Mouse (Mus musculus): ENCODE results near the gene Mgea5.

Gene Mgea5

GRCm38 (mm10) chr19:45727231-45727630 lies 56.4 kb downstream of the Mgea5 start:
- DNase-seq (ENCODE audit: low spot score): no peak

- no peak for DNase-seq (ENCODE audit: low spot score)
Observed at GRCm38 (mm10) chr19:45725677-45726277, 57.9 kb downstream of the Mgea5 start.

- no peak for DNase-seq (ENCODE audit: low spot score)
Observed at GRCm38 (mm10) chr19:45722188-45722587, 61.4 kb downstream of the Mgea5 start.

- no peak for DNase-seq (ENCODE audit: low spot score)
Observed at GRCm38 (mm10) chr19:45718286-45718685, 65.4 kb downstream of the Mgea5 start.

GRCm38 (mm10) chr19:45717493-45718220 lies 66.0 kb downstream of the Mgea5 start:
- no peak for DNase-seq (ENCODE audit: low spot score)

GRCm38 (mm10) chr19:45708704-45709103 lies 74.9 kb downstream of the Mgea5 start:
- no peak for DNase-seq (ENCODE audit: low spot score)
